Mouse (Mus musculus) urinary bladder, adult 2 months (tissue): ENCODE measurements around the gene Rhbdf2. TPM values are rescaled to one million over a fixed set of nuclear protein-coding genes. Genes with fewer than 3 reads are reported as not detected.

Experiments used
- DNase-seq: peaks from one replicate; pipeline ENCODE4 v3.0.0; 2022; ENCODE audit warnings: low spot score
- polyA plus RNA-seq: library from polyadenylated mRNA; depleted of rRNA; stranded (reverse); fragments of >200 nt; gene quantifications from 2 replicates; pipeline ENCODE4 v1.2.3, GENCODE M21; 2012

Rhbdf2 gene
- polyA plus RNA-seq, 1 experiment: 15.4 TPM

DNA sequence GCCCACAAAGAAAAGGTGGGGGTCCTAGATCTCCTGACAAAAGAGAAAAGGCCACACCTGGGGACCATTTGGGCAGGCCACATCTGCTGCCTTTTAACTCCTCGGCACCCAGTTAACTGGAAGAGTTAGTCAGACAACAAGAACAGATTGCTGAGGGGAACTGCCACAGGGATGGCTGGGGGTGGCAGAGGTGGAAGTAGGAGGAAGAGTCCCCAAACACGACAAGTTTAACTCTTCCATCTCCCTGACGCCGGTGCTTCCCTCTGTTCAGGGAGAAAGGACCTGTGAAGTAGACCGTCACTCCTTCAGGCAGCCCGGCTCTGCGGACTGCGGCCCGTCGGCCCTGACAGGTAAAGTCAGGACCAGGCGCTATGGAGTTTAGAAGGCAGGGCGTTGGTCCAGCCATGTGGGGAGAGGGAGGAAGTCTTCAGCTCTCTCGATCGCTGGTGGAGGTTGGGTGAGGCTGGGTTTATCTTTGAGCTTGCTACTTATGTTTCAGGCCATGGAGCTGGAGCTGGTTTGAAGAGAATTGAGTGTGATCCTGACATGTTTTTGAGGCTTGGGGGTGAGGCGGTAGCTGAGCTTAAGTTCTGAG is 32.3 kb upstream of the Rhbdf2 start:
- DNase-seq: no peak

DNA sequence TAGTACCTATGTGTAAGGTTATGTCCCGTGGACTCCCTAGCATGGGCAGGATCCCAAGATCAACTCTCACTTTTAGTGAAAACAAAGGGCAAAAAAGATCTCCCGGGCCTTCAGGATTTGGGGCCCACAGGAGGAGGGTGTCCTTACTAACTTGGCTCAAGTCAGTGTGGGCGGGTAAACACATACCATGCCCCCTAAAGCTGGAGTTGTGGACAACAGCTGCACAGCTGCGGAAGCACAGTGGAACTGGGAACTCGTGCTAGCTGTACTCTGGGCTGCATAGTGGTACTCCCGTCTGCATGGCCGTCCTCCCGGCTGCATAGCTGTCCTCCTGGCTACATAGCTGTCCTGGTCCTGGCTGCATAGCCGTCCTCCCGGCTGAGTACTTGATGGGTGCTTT is 31.4 kb upstream of the Rhbdf2 start:
- no peak for DNase-seq

DNA sequence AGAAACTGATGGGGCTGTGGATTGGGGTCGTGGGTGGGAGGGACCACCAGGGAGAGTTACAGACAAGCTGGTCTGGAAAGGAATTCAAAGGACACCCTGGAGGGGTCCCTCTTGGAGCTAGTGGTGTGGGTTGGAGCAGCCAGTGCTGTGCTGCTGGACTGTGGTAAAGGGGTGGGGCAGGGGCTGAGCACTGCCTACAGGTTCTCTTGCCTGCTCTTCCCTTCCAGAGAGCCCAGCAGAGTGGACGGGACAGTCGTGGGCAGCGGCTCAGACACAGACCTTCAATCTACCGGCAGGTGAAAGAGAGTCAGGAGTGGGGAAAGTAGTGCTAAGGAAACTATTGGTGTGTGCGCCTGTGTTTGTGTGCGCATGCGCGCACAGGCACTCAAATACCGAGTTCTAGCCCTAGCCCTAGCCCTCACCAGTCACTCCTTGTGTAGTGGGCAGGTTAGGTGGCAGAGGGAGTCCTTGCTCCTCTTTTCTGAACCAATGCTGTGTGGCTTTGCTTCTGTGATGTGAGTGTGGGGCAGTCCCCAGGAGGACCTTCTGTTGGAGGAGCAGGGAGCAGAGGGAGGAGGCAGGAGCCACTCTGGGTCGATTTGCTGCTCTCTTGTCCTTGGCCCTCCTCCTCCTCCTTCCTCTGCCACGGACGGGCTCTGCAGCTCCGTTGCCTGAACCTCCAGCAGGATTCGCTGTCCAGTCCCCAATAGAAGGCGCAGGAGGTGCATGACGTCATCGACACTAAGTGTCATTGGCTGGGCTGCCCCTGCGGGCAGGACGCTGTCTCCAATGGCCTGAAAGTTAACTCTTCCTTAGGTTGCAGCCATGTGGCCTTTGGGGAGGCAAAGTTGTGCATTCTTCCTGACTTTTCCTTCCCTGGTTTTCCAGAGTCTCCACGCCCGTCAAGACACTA is 30.7 kb upstream of the Rhbdf2 start:
- peak; percentile 57 for DNase-seq

DNA sequence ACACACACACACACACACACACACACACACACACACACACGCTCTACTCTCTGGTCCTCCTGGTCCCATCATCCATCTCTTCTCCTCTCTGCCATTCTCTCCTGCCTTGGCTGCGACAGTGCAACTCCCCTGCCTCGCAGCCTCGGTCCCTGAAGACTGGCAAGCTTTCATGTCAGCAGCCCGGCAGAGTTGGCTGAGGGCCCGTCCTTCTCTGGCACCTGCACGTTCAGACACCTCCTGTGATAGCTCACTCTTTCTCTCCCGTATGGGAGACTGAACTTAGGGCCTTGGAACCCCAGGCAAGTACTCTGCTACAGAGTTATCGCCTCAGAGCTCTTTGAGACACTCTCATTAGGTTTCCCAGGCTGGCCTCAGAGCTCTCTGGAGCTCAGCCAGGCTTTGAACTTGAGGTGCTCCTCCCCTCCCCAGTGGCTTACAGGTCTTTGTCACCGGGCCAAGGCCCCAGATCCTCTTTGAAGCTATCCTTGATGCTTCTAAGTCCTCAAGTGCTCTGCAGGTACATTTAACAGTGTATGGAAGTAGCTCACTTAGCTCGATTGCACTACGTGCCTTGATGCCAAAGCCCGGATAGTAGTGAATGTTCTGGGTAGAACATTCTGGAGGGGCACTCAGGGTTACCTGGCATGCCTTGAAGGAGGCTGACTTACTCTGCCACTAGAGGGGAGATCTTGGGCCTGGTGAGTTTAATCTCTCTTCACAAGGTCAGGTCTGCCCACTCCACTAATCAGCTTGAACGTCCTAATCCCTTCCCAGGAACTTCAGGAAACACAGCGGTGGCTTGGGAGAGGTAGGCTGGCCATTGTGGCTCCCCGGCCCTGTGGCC is 29.8 kb upstream of the Rhbdf2 start:
- DNase-seq: no peak

DNA sequence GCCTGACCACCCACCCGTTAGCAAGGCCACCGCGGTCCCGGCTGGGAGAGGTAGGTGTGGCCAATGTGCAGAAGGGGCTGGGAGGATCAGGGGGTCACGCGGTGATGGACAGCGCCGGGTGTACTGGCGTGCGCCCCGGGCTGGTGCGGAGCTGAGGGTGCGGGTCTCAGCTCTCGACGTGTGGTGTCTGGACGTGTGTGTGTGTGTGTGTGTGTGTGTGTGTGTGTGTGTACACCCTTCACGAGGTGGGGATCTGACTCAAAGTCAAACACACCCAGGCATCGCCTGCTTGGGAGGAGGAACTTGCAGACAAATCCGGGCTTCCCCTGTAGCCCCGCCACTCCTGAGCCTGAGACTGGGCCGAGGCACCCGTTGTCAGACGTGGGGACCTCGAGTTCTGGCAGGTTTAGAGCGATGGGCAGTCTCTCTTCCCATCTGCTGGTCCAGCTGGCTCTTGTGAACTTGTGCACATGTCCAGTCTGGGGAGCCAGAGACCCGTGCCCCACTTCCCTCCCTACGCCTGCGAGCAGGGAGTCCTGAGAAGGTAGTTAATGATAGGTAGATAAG is 27.5 kb upstream of the Rhbdf2 start, which contains the start of gene Cygb:
Gene Cygb, minus strand, starts transcription at position 59 of the 567 bp plus-strand sequence.
- DNase-seq: no peak

DNA sequence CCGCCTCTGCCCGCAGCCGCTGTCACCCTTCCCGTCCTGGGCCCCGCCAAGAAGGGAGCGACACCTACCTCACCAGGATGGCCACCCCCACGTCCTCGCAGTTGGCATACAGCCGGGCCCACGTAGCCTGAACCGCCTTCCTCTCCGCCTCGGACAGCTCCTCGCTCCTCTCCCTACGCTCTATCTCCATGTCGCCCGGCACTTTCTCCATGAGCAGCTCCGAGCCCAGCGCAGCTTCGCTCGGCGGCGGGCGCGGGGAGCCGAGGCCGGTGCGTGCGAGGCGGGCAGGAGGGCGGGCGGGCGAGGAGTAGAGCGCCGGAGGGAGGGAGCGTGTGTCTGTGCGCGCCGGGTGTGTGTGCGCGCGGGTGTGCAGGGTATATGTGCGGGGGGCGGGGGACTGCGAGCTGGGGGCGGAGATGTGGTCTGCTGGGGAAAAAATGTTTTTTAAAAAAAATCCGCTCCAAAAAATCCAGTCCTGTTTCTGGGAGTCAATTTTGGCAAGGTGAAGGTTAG is 26.9 kb upstream of the Rhbdf2 start:
- no peak for DNase-seq

DNA sequence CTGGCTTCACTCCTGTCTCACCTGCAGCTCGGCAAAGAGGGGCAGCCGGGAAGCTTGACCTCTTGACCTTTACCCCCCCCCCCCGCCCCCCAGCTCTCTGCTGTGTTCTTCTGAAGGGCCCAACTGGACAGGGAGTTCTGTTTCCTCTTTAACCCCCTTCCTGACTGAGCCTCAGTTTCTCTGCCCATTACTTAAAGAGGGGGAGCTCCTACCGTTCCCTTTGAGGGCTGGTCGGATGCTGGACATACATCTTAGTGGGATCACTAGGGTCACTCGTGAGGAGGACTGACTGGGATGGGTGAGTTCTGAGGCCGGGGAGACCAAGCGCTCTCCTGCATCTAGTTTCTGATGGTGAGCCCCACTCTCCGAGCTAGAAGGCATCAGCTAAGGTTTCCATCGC is 26.4 kb upstream of the Rhbdf2 start, which contains the start of gene Prcd:
Gene Prcd, plus strand, starts transcription at position 301 of the 400 bp plus-strand sequence.
- no peak for DNase-seq

DNA sequence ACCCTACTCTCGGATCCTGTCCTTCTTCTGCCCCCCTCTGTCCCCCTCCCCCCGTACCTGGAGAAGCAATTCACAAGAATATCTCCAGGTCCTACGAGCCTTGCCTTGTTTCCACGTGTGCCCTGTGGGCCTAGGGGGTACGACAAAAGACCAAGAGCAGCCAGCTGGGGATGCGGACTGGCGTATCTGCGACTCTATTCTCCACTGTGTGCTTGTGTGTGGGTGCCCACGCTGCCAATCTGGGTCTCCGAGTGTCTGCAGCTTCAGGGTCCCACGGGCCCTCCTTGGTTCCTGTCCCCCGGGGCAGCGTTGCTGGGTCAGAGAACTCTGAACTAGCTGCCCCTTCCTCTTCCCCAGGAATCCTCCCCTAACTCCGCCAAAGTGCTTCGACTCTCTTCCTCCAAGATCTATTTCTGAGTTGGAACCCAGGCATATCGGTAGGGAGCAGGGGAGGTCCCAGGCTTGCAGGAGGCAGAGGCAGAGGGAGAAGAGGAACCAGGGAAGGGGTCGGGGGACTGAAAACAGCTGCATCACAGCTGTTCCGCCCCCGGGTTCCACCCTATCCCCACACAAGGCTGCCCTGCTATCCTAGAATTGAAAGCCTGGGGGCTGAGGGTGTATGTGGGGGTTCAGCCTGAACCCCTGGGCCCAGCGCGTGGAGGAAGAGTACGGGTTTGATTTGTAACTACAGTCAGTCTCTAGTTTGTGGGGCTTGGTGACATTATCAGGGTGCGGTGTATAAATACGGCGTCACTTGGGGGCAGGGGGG is 25.7 kb upstream of the Rhbdf2 start:
- no peak for DNase-seq

DNA sequence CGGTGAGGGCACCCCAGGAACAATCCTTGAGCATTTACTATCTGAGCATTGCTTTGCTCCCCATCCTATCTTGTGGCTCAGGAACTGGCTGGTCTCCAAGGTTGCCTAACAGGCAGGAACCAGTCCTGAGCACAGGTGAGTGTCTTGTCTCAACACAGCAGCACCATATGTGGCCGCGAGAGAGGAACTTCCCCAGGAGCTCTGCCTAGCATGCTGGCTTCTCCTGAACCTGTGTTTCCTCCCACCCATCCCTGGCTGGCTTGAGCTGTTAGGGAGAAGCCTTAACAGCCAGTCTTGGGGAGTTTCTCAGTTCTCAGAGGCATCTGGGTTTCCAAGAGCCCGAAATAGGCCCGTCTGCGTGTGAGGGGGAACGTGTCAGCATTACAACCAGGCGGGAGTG is 24.5 kb upstream of the Rhbdf2 start:
- no peak for DNase-seq

DNA sequence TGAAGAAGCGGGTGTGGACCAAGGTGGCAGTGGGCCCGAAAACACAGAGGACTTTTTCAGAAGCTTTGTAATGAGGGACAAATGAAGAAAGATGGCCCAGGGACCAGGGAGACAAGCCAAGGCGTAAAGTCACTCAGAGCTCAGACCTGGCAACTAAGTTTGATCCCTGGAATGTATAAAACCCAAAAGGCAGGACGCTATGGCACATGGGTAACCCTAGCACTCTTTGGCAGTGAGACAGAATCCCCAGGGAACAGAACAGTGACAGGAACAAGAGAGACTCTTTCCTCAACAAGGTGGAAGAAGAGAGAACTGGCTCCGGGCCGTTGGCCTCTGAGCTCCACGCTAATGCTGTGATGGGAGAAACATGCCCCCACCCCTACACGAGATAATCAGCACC is 24.0 kb upstream of the Rhbdf2 start:
- no peak for DNase-seq

DNA sequence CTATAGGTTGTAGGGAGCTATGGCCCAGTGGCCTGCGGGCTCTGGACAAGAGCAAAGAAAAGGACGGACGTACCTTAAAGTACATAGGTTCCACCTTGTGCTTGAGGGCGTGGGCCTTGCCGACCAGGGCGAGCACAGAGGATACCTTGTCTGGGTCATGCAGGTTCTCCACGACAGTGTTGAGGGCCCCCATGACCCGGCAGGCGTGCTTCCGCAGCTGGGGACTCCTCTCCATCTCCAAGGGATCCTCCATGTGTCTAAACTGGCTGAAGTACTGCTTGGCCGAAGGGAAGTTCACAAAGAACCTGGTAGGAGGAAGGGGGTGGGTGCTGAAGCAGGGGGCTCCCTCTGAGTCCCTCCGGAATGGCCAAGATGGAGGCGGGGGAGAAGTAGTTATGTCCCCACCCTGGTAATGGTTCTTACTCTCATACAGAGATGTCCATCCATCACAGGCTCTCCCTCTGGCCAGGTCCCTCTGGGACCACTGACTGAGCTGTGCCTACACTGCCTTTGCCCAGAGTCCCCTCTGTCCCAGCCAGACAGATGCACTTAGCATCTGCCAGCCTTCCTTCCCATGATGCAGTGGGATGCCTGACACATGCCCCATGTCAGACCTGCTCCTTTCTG is 23.0 kb upstream of the Rhbdf2 start:
- DNase-seq: no peak

DNA sequence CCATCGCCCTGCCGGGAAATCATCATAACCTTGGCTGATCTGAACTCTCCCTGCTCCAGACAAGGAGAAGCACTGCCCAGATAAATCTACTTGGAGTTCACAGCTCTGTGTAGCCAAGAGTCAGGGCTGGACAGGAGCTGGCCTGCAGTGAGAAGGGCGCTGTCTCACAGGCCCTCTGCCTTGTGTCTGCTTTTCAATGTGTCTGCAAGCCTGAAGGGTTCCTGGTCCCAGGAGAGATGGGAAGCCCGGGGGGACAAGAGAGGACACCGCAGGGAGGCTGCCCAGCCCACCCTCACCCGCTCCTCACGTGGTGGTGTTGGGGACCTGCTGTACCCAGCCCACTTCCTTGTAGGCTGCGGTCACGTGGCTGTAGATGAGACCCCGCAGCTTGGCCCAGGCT is 22.2 kb upstream of the Rhbdf2 start:
- no peak for DNase-seq

DNA sequence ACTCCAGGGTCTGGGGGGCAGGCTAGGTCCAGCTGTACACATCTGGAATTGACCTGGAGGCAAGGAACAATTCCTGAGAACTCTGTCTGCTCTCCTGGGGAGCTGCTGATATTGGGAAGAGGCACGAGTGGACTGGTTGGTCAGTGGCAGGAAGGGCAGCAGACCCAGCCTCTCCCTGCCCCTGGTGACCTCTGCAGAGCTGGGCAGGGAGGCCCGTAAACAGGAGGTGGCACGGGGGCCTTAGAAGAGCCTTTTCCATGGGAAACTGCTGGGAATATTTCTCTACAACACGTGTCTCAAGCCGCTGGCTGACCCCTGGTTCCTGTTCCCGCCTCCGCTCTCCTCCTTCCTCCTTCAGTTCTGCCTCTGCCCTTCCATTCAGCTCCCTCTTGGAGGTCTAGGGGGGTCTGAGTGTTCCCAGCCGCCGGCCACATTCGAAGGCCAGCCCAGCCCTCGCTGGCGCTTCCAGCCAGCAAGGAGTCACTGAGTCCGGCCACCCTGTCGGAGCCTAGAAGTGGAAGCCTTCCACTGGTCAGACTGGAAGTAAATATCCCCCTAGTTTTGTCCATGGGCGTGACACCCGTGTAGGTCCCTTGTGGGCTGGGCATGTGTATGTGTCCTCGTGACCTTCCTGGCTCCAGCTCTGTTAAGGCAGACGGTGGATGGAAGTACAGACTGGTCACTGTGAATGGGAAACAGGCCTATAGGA is 21.5 kb upstream of the Rhbdf2 start:
- no peak for DNase-seq

DNA sequence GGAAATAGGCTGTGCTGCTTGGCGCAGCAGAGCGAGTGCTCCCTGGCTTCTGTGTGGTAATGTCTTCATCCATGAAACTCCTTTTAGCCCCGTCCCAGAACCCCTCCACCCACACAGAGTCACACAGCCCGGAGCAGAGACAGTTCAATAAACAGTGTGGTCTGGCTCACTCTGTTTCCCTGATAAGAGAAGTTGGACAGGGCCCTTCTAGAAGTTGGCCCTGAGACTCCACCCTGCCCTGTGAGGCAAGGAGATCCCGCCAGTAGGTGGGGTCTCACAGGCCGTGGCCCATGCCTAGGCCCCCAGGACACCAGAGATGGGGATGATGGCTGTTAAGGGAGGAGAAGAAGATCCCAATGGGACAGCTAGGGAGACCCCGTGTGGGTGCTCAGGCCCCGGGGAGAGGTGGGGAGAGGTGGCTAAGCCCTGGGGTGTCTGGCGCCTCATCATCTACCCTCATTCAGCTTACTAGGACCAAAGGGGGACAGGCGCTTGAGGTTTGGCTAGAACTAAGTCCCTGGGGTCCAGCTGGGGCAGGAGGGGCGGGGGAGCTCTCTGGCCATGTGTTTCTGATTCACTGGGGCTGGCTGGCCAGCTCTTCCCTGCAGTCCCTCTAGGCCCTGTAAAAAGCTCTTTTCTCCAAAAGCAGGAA is 20.6 kb upstream of the Rhbdf2 start:
- DNase-seq: peak; percentile 22

DNA sequence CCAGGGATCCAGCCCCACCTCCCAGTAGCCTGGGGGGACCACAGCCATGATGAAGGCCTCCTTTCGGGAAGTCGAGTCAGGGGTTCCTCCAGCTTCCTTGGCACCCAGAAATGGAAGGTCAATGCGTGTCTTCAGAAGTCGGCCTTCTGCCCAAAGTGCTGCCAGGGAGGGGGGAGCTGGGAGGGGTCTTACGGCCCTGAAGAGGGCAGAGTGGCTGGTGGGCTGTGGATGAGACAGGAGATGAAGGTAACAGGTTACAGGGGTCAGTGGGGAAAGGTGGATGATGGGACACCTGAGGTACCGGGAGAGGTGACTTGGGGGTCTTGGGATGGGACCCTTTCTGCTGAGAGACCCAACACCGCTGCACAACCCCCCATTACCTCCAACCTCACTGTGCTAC is 20.0 kb upstream of the Rhbdf2 start:
- no peak for DNase-seq

DNA sequence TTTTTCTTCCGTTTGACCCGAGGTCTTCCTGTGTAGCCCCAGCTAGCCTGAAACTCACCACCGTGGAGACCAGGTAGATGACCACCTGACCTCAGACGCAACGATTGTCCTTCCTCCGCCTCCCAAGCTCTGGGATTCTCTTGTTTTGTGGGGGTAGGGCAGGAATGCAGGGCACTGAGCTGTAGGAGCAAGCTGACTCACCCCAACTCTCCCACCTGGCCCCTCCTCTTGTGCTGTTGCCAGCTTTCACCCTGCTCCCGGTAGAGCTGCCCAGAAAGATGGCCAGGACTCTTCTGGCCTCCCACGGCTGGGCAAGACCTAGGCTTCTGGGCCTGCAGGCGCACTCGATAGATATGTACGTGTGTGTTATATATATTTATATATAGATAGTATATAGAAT is 19.3 kb upstream of the Rhbdf2 start:
- DNase-seq: no peak

DNA sequence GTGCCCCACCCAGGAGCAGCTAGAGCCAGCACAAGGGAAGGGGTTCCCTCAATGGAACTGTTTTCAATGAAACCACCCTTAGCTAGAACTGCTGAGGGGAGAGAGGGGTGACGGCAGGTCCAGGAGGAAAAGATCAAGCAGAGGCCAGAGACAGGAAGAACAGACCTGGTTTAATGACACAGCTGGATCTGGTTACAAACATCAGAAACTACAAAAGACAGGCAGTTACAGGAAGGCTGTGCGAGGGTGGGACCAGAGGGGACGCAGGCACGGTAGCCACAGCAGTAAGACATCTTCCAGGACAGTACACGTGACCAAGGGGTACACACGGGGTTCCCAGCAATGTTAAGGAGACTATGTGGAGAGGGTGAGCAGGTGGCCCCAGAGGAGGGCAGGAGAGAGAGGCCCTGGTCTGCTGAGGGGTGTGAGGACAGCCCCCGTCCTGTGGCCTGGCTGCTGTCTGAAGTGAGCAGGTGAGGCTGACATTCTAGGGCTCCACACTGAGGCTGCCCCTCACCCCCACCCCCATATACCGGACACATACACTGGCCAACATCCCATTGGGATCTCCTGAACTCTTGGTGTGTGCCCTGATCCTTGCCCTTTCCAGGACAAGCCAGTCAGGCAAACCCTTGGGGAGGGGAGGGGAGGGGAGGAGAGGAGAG is 18.8 kb upstream of the Rhbdf2 start:
- no peak for DNase-seq

DNA sequence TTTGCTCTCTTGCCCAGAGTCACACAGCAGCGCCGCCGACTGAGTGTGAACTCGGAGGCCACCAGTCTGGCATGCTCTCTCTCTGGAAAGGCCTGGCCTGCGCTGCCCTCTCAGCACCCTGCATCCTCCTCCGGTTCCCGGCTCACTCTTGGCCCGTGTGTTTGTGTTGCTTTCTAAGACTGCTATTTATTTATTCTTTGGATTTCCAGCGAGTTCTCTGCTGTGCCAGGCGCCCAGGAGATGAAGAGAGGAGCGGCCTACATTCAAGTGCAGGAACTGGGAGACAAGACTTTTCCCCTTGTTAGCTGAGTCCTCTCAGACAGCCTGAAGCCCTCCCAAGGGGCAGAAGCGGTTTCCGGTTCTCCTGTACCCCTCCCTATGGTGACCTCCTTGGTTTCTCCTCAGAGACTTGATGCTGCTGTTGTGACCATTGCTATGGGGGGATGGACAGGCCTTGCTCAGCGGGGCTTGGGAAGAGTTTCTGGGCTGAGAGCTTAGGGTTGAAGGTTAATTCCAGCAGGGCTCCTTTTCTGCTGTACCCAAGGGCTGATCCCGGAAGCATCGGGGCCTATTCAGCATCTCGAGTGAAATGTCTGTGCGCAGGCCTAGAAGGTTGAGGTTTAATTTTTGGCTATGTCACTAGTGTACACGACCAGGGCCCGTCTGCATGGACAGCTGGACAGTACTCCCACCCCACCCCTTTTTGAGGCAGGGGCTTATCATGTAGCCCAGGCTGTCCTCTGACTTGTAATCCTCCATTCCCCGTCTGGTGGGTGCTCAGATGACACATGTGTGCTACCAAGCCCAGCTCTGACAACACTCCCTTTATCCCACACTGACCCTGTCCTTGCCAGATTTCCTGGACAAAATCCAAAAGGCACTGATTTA is 17.6 kb upstream of the Rhbdf2 start:
- no peak for DNase-seq
